Mouse (Mus musculus) heart, postnatal 0 days (tissue): ENCODE measurements around the gene Mybbp1a. TPM values are rescaled to one million over a fixed set of nuclear protein-coding genes. Genes with fewer than 3 reads are reported as not detected.

ENCODE experiments used
- ATAC-seq: fragments of 200-750 bp; cut with Nextera tagmentation; 2 replicates; pipeline ENCODE4 v1.8.0; 2017; ENCODE audit warnings: low read depth, moderate number of reproducible peaks, moderate library complexity; ENCODE audit not compliant: insufficient read depth
- DNase-seq: peaks from one replicate; pipeline ENCODE4 v3.0.0-alpha.2; 2016; ENCODE audit warnings: low spot score
- H3K27ac ChIP-seq: fragments of 300-500 bp; sonication (generic); 2 replicates; pipeline ENCODE4 v1.5.1; 2014; ENCODE audit warnings: low read depth, mild to moderate bottlenecking
- H3K27me3 ChIP-seq: fragments of 300-500 bp; sonication (generic); 2 replicates; pipeline ENCODE4 v1.6.1; 2014; ENCODE audit warnings: low read length, mixed read lengths; ENCODE audit not compliant: control insufficient read depth, insufficient read depth
- H3K36me3 ChIP-seq: fragments of 300-500 bp; sonication (generic); replicated peaks from 2 replicates; pipeline ENCODE4 v1.6.1; 2014; ENCODE audit warnings: low read length, mixed read lengths; ENCODE audit not compliant: control insufficient read depth, insufficient read depth
- H3K4me1 ChIP-seq: fragments of 300-500 bp; sonication (generic); 2 replicates; pipeline ENCODE4 v1.6.1; 2014; ENCODE audit warnings: antibody characterized with exemption; ENCODE audit not compliant: control insufficient read depth, insufficient read depth
- H3K4me2 ChIP-seq: fragments of 300-500 bp; sonication (generic); 2 replicates; pipeline ENCODE4 v1.6.1; 2014; ENCODE audit warnings: low read depth, mild to moderate bottlenecking, low read length, moderate library complexity
- H3K4me3 ChIP-seq: fragments of 300-500 bp; sonication (generic); 2 replicates; pipeline ENCODE4 v1.5.1; 2014; ENCODE audit warnings: low read depth, low read length
- H3K9ac ChIP-seq: fragments of 300-500 bp; sonication (generic); replicated peaks from 2 replicates; pipeline ENCODE4 v1.6.1; 2014; ENCODE audit warnings: low read depth, low read length, mixed read lengths
- H3K9me3 ChIP-seq: fragments of 300-500 bp; sonication (generic); replicated peaks from 2 replicates; pipeline ENCODE4 v1.6.1; 2016; ENCODE audit warnings: low read length; ENCODE audit not compliant: control insufficient read depth
- CTCF ChIP-seq: IDR thresholded peaks from 2 replicates; pipeline ENCODE4 v1.5.1; 2016; ENCODE audit warnings: antibody characterized with exemption, control low read depth, low read depth
- EP300 ChIP-seq: IDR thresholded peaks from 2 replicates; pipeline ENCODE4 v1.6.1; 2016; ENCODE audit warnings: antibody characterized with exemption, low read depth
- WGBS: fragments of 180-500 bp; shearing (Covaris S2); extraction: QIAGEN DNeasy Blood & Tissue Kit; methylation state at CpG from one replicate; pipeline ENCODE4 v1.1.7; 2014; 5-methylcytosine and 5-hydroxymethylcytosine counted together
- polyA plus RNA-seq: library from polyadenylated mRNA; unstranded; fragments of >200 nt; fragmentation: Nextera tagmentation; extraction: Ambion mirVana; gene quantifications from 2 replicates; pipeline ENCODE4 v1.2.1, GENCODE M21; 2015
- total RNA-seq: library from RNA; depleted of rRNA; stranded (reverse); fragments of >200 nt; gene quantifications from 2 replicates; pipeline ENCODE4 v1.2.3, GENCODE M21; 2014; ENCODE audit warnings: low replicate concordance; rRNA removed

The Mybbp1a gene
- total and polyA plus RNA-seq, 2 experiments from 2014 or later = 20.5 to 42.1 TPM

- Histone ChIP-seq H3K9me3 (no peaks in the 10 kb centered on the region), H3K36me3 (no peaks in the 10 kb centered on the region), H3K4me1 (peaks cover 11% of the 10 kb centered on the region), H3K4me2 (no peak overlapping the region), H3K4me3 (no peak overlapping the region), H3K27me3 (no peaks in the 10 kb centered on the region), H3K27ac (no peak overlapping the region), H3K9ac (no peak overlapping the region)
- TF ChIP-seq CTCF (no peak), EP300 (no peak)
- ATAC-seq (no peak), DNase-seq (no peak)
- WGBS = 96% methylated on average over 4 of the region's 4 CpGs
These were observed 59.0 kb downstream of the Mybbp1a start for GRCm38 (mm10) chr11:72500139-72500538.

Other genes starting within 250 kb of the Mybbp1a start
- gene Gm43951, start 234.5 kb upstream of the Mybbp1a start, total RNA-seq = not detected in 2 replicates
- 0.07 TPM in 1 of 2 replicates, not detected in the other for gene Gm43951, start 234.5 kb upstream of the Mybbp1a start, polyA plus RNA-seq
- 5.5 TPM in 2 replicates for gene 4933427D14Rik, start 233.9 kb upstream of the Mybbp1a start, total RNA-seq
- gene 4933427D14Rik, start 233.9 kb upstream of the Mybbp1a start, polyA plus RNA-seq = 4.4 and 4.5 TPM in 2 replicates
- 62.9 and 75.4 TPM in 2 replicates for gene Txndc17, start 233.8 kb upstream of the Mybbp1a start, total RNA-seq
- 151 and 155 TPM in 2 replicates for gene Txndc17, start 233.8 kb upstream of the Mybbp1a start, polyA plus RNA-seq
- gene Med31, start 225.8 kb upstream of the Mybbp1a start, total RNA-seq = 13.2 and 15.2 TPM in 2 replicates
- 30.8 and 33.0 TPM in 2 replicates for gene Med31, start 225.8 kb upstream of the Mybbp1a start, polyA plus RNA-seq
- gene Slc13a5, start 174.1 kb upstream of the Mybbp1a start, total RNA-seq = not detected in 2 replicates
- gene Slc13a5, start 174.1 kb upstream of the Mybbp1a start, polyA plus RNA-seq = not detected in 2 replicates
- 2.6 and 3.4 TPM in 2 replicates for gene Xaf1, start 139.7 kb upstream of the Mybbp1a start, total RNA-seq
- gene Xaf1, start 139.7 kb upstream of the Mybbp1a start, polyA plus RNA-seq = 12.7 and 19.2 TPM in 2 replicates
- not detected in 2 replicates for gene Fbxo39, start 126.9 kb upstream of the Mybbp1a start, total RNA-seq
- not detected in 2 replicates for gene Fbxo39, start 126.9 kb upstream of the Mybbp1a start, polyA plus RNA-seq
- not detected in 2 replicates for gene Tekt1, start 78.9 kb upstream of the Mybbp1a start, total RNA-seq
- 0.19 and 0.62 TPM in 2 replicates for gene Tekt1, start 78.9 kb upstream of the Mybbp1a start, polyA plus RNA-seq
- gene Smtnl2, start 29.6 kb upstream of the Mybbp1a start, total RNA-seq = 88.5 and 93.0 TPM in 2 replicates
- 72.9 and 79.2 TPM in 2 replicates for gene Smtnl2, start 29.6 kb upstream of the Mybbp1a start, polyA plus RNA-seq
- 5.3 TPM in 1 of 2 replicates, not detected in the other for gene Ggt6, start 5.8 kb upstream of the Mybbp1a start, total RNA-seq
- 0.05 TPM in 1 of 2 replicates, not detected in the other for gene Ggt6, start 5.8 kb upstream of the Mybbp1a start, polyA plus RNA-seq
- gene Spns2, start 48.5 kb downstream of the Mybbp1a start, total RNA-seq = 31.8 and 44.2 TPM in 2 replicates
- gene Spns2, start 48.5 kb downstream of the Mybbp1a start, polyA plus RNA-seq = 2.4 and 2.9 TPM in 2 replicates
- not detected in 2 replicates for gene Spns3, start 109.2 kb downstream of the Mybbp1a start, total RNA-seq
- 0.04 TPM in 2 replicates for gene Spns3, start 109.2 kb downstream of the Mybbp1a start, polyA plus RNA-seq
- gene Ube2g1, start 165.9 kb downstream of the Mybbp1a start, total RNA-seq = 47.5 and 51.1 TPM in 2 replicates
- 56.4 and 58.6 TPM in 2 replicates for gene Ube2g1, start 165.9 kb downstream of the Mybbp1a start, polyA plus RNA-seq
- 27.4 and 31.0 TPM in 2 replicates for gene Ankfy1, start 248.7 kb downstream of the Mybbp1a start, total RNA-seq
- gene Ankfy1, start 248.7 kb downstream of the Mybbp1a start, polyA plus RNA-seq = 6.3 and 7.6 TPM in 2 replicates